Mouse (Mus musculus) MEL (cell line): ENCODE measurements around the gene Acsm1. TPM values are rescaled to one million over a fixed set of nuclear protein-coding genes. Genes with fewer than 3 reads are reported as not detected.

Source experiments
- DNase-seq: peaks from one replicate; pipeline ENCODE4 v3.0.0; 2011; ENCODE audit warnings: low read depth, low spot score
- H3K27ac ChIP-seq: 2 replicates; pipeline ENCODE4 v1.5.1; 2012; ENCODE audit warnings: low read depth, mild to moderate bottlenecking, control low read depth, low read length, moderate library complexity; ENCODE audit not compliant: control insufficient read depth
- H3K27me3 ChIP-seq, 2 experiments: fragments of 150-350 bp in 1 of 2; sonication (generic) in 1 of 2; 2 replicates each; pipeline ENCODE4 v1.6.1; 2012; ENCODE audit warnings: low read length in 2 of 2, mild to moderate bottlenecking in 2 of 2, improper control_type of control experiment in 1 of 2, moderate library complexity in 1 of 2; ENCODE audit not compliant: insufficient read depth in 2 of 2, control insufficient read depth in 1 of 2
- H3K36me3 ChIP-seq, 2 experiments: 2 replicates each; pipeline ENCODE4 v1.6.1; 2012 to 2014; ENCODE audit warnings: low read length in 2 of 2, improper control_type of control experiment in 1 of 2, inconsistent platforms in 1 of 2, mild to moderate bottlenecking in 1 of 2; ENCODE audit not compliant: insufficient read depth in 2 of 2, control insufficient read depth in 1 of 2
- H3K4me1 ChIP-seq, 2 experiments: fragments of 150-350 bp in 1 of 2; sonication (generic) in 1 of 2; 2 replicates each; pipeline ENCODE4 v1.6.1; 2012; ENCODE audit warnings: low read length in 2 of 2, improper control_type of control experiment in 1 of 2, mild to moderate bottlenecking in 1 of 2; ENCODE audit not compliant: insufficient read depth in 2 of 2, control insufficient read depth in 1 of 2
- H3K4me3 ChIP-seq, 2 experiments: fragments of 150-350 bp in 1 of 2; sonication (generic) in 1 of 2; 2 replicates each; pipeline ENCODE4 v1.5.1; 2012; ENCODE audit warnings: low read depth in 2 of 2, low read length in 2 of 2, mild to moderate bottlenecking in 2 of 2, moderate library complexity in 2 of 2, control low read depth in 1 of 2, improper control_type of control experiment in 1 of 2; ENCODE audit not compliant: control insufficient read depth in 1 of 2, insufficient read depth in 1 of 2
- H3K79me2 ChIP-seq: 2 replicates; pipeline ENCODE4 v1.6.1; 2012; ENCODE audit warnings: mild to moderate bottlenecking, low read length, moderate library complexity; ENCODE audit not compliant: control insufficient read depth, poor library complexity, insufficient read depth
- H3K9ac ChIP-seq: 2 replicates; pipeline ENCODE4 v1.6.1; 2012; ENCODE audit warnings: low read depth, mild to moderate bottlenecking, control low read depth, low read length, moderate library complexity; ENCODE audit not compliant: control insufficient read depth, poor library complexity, severe bottlenecking
- H3K9me3 ChIP-seq: fragments of 150-350 bp; sonication (generic); replicated peaks from 2 replicates; pipeline ENCODE4 v1.6.1; 2012; ENCODE audit warnings: mild to moderate bottlenecking, low read length, improper control_type of control experiment, moderate library complexity; ENCODE audit not compliant: insufficient read depth
- BHLHE40 ChIP-seq: IDR thresholded peaks from 2 replicates; pipeline ENCODE4 v1.6.1; 2012; ENCODE audit warnings: low read depth, mild to moderate bottlenecking, inconsistent platforms, low read length, improper control_type of control experiment, borderline replicate concordance
- CTCF ChIP-seq, 3 experiments: IDR thresholded peaks in 2 of 3; conservative IDR thresholded peaks in 1 of 3; 2 replicates each; pipeline ENCODE4 v1.5.1; 2011 to 2012; ENCODE audit warnings: low read length in 3 of 3, low read depth in 2 of 3, mild to moderate bottlenecking in 2 of 3, improper control_type of control experiment in 1 of 3, inconsistent platforms in 1 of 3, mixed read lengths in 1 of 3, moderate library complexity in 1 of 3; ENCODE audit not compliant: control insufficient read depth in 1 of 3, insufficient read depth in 1 of 3, poor library complexity in 1 of 3, severe bottlenecking in 1 of 3
- JUND ChIP-seq: IDR thresholded peaks from 2 replicates; pipeline ENCODE4 v1.6.1; 2011; ENCODE audit warnings: low read depth, mild to moderate bottlenecking, improper control_type of control experiment, low read length
- MAFK ChIP-seq: IDR thresholded peaks from 2 replicates; pipeline ENCODE4 v1.6.1; 2011; ENCODE audit warnings: low read depth, mild to moderate bottlenecking, low read length, improper control_type of control experiment, borderline replicate concordance
- MEF2A ChIP-seq: IDR thresholded peaks from 2 replicates; pipeline ENCODE4 v1.6.1; 2014; ENCODE audit warnings: low read depth, mild to moderate bottlenecking, inconsistent platforms, low read length, improper control_type of control experiment; ENCODE audit not compliant: poor library complexity, insufficient replicate concordance, severe bottlenecking; ENCODE audit errors: extremely low read depth
- MYC ChIP-seq: IDR thresholded peaks from 2 replicates; pipeline ENCODE4 v1.6.1; 2011; ENCODE audit warnings: low read depth, mild to moderate bottlenecking, low read length, improper control_type of control experiment, moderate library complexity
- NELFE ChIP-seq: IDR thresholded peaks from 2 replicates; pipeline ENCODE4 v1.6.1; 2011; ENCODE audit warnings: low read depth, low read length, improper control_type of control experiment
- POLR2A ChIP-seq, 2 experiments: IDR thresholded peaks; 2 replicates each; pipeline ENCODE4 v1.6.1; 2011 to 2012; ENCODE audit warnings: low read length in 2 of 2, mild to moderate bottlenecking in 2 of 2, control low read depth in 1 of 2, improper control_type of control experiment in 1 of 2, low read depth in 1 of 2, moderate library complexity in 1 of 2; ENCODE audit not compliant: control insufficient read depth in 1 of 2, insufficient read depth in 1 of 2, poor library complexity in 1 of 2
- POLR2AphosphoS2 ChIP-seq: IDR thresholded peaks from 2 replicates; pipeline ENCODE4 v1.6.1; 2011; ENCODE audit warnings: low read length, improper control_type of control experiment
- POLR2AphosphoS5 ChIP-seq: IDR thresholded peaks from 2 replicates; pipeline ENCODE4 v1.6.1; 2012; ENCODE audit warnings: low read depth, borderline replicate concordance, mild to moderate bottlenecking, inconsistent platforms, low read length, moderate library complexity, mixed read lengths
- RAD21 ChIP-seq: IDR thresholded peaks from 2 replicates; pipeline ENCODE4 v1.6.1; 2011; ENCODE audit warnings: mild to moderate bottlenecking, low read depth, low read length, improper control_type of control experiment
- SMC3 ChIP-seq: IDR thresholded peaks from 2 replicates; pipeline ENCODE4 v1.6.1; 2011; ENCODE audit warnings: low read depth, low read length, improper control_type of control experiment
- TAL1 ChIP-seq: IDR thresholded peaks from 2 replicates; pipeline ENCODE4 v1.6.1; 2012; ENCODE audit warnings: mild to moderate bottlenecking, inconsistent platforms, low read length, moderate library complexity, mixed read lengths
- TCF12 ChIP-seq: IDR thresholded peaks from 2 replicates; pipeline ENCODE4 v1.6.1; 2014; ENCODE audit warnings: low read depth, mild to moderate bottlenecking, inconsistent platforms, low read length, improper control_type of control experiment, moderate library complexity
- USF2 ChIP-seq, 2 experiments: IDR thresholded peaks; 2 replicates each; pipeline ENCODE4 v1.6.1; 2011 to 2012; ENCODE audit warnings: improper control_type of control experiment in 2 of 2, low read length in 2 of 2, borderline replicate concordance in 1 of 2, inconsistent platforms in 1 of 2, low read depth in 1 of 2, mild to moderate bottlenecking in 1 of 2; ENCODE audit not compliant: insufficient read depth in 1 of 2
- ZMIZ1 ChIP-seq: IDR thresholded peaks from 2 replicates; pipeline ENCODE4 v1.6.1; 2012; ENCODE audit warnings: low read depth, mild to moderate bottlenecking, inconsistent platforms, low read length, improper control_type of control experiment, moderate library complexity
- ZNF384 ChIP-seq: IDR thresholded peaks from 2 replicates; pipeline ENCODE4 v1.6.1; 2012; ENCODE audit warnings: low read depth, mild to moderate bottlenecking, inconsistent platforms, low read length, improper control_type of control experiment
- polyA plus RNA-seq, 2 experiments: library from polyadenylated mRNA; stranded (reverse) in 1 of 2; unstranded in 1 of 2; fragments of >175 nt in 1 of 2; fragments of >200 nt in 1 of 2; gene quantifications; 2 replicates each; pipeline versions ENCODE4 v1.2.1 to v1.2.4; 2012; ENCODE audit warnings: low replicate concordance in 2 of 2, low read depth in 1 of 2; ENCODE audit not compliant: insufficient read length in 2 of 2, insufficient read depth in 1 of 2, missing spikeins in 1 of 2
- total RNA-seq: library from RNA; depleted of rRNA; stranded (reverse); fragments of 300-350 nt; gene quantifications from 2 replicates; pipeline ENCODE4 v1.2.3, GENCODE M21; 2012

Acsm1 gene
- total and polyA plus RNA-seq, 3 experiments = not detected

DNA sequence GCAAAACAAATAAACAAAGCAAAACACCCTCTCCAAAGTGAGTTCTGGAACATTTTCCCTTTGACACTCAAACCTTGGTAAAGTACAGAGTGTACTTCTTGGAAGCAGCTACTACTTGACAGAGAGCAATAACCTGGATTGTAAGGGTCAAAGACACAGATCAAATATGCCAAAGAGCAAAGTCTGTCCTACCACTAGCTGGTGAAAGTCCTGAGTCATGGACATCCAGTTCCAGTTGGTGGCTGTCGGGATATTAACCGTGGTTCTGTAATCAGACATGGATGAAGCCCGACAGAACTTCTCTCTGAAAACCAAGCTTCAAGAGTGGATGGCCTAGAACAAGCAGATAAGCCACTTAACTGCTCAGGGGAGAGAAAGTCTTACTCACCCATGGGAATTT is 61.1 kb downstream of the Acsm1 start:
- H3K27me3 ChIP-seq = no peaks in the 10 kb centered on the region
- H3K4me1 ChIP-seq = no peaks in the 10 kb centered on the region
- no peak for DNase-seq
- no peaks in the 10 kb centered on the region for H3K79me2 ChIP-seq
- H3K4me3 ChIP-seq = no peak overlapping the region
- H3K36me3 ChIP-seq = no peaks in the 10 kb centered on the region
- no peaks in the 10 kb centered on the region for H3K9me3 ChIP-seq
- TF ChIP-seq POLR2AphosphoS5 = no peak
- no peak for TF ChIP-seq MYC
- no peak overlapping the region for H3K27ac ChIP-seq
- no peak overlapping the region for H3K9ac ChIP-seq

GRCm38 (mm10) chr7:119670395-119670794 is 63.6 kb downstream of the Acsm1 start:
- TF ChIP-seq BHLHE40 (no peak), POLR2AphosphoS2 (no peak), MAFK (no peak)

DNA sequence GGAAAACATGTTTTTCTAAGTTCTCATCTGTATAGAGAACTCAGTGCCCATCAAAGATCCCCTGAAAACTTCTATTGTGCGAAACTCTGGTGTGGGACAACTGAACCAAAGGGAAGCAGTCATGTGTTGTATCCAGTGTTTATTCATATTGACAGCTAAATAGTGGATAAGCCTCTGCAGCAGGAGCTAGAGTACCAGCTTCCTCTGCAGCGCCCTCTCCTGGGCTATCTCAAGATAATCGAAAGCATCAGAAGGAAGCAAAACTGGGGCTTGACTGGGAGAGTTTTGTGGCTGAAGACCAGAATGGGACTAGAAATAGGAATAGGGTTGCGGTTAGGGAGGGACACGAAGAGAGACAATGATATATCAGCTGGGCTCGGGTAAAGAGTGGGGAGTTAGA is 64.1 kb downstream of the Acsm1 start:
- Histone ChIP-seq H3K27ac (no peak overlapping the region), H3K36me3 (no peaks in the 10 kb centered on the region)

More at GRCm38 (mm10) chr7:119670395-119670794, 63.6 kb downstream of the Acsm1 start:
- H3K79me2 ChIP-seq = no peaks in the 10 kb centered on the region
- H3K9ac ChIP-seq = no peak overlapping the region
- H3K27me3 ChIP-seq = no peaks in the 10 kb centered on the region
- no peak overlapping the region for H3K27ac ChIP-seq
- H3K36me3 ChIP-seq = no peaks in the 10 kb centered on the region
- H3K4me1 ChIP-seq = no peaks in the 10 kb centered on the region
- H3K4me3 ChIP-seq = no peak overlapping the region
- DNase-seq = no peak
- H3K9me3 ChIP-seq = no peaks in the 10 kb centered on the region

More for the DNA sequence above, 64.1 kb downstream of the Acsm1 start:
- Histone ChIP-seq H3K4me3 (no peak overlapping the region), H3K27me3 (no peaks in the 10 kb centered on the region), H3K4me1 (no peaks in the 10 kb centered on the region), H3K79me2 (no peaks in the 10 kb centered on the region), H3K9ac (no peak overlapping the region), H3K9me3 (no peaks in the 10 kb centered on the region)
- peak; percentile 28 for DNase-seq
- TF ChIP-seq USF2 (IDR thresholded peaks at IDR 0.05; ENCODE audit: borderline replicate concordance in 1 of 2, insufficient read depth in 1 of 2, low read depth in 1 of 2, low read length in 2 of 2) (no peak), CTCF (IDR thresholded peaks at IDR 0.05 in 2 of 3, conservative IDR thresholded peaks at IDR 0.05 in 1 of 3; ENCODE audit: control insufficient read depth in 1 of 3, insufficient read depth in 1 of 3, low read depth in 2 of 3, low read length in 3 of 3, poor library complexity in 1 of 3, severe bottlenecking in 1 of 3) (peak; percentile 43 to 56 (median 45)), MEF2A (no peak), TCF12 (no peak), NELFE (no peak), TAL1 (no peak), ZNF384 (no peak), POLR2A (IDR thresholded peaks at IDR 0.05; ENCODE audit: control insufficient read depth in 1 of 2, insufficient read depth in 1 of 2, low read depth in 1 of 2, low read length in 2 of 2, poor library complexity in 1 of 2) (no peak), JUND (no peak), MYC (no peak), SMC3 (peak; percentile 50), RAD21 (peak; percentile 14), ZMIZ1 (no peak)
